Mouse (Mus musculus) 3T3-L1 (cell line): ENCODE results near the gene Myo3b.
"Not testable (repeated sequence)": the region's sequence is repeated elsewhere in the genome, so short reads cannot be mapped to it uniquely, and the experiment has no call there.

ENCODE experiments used
- DNase-seq: peaks from one replicate; pipeline ENCODE4 v3.0.0-alpha.2; 2015; ENCODE audit warnings: low read depth, low spot score

Myo3b gene

GRCm38 (mm10) chr2:70195418-70196248, 156.7 kb downstream of the Myo3b start:
- no peak for DNase-seq

- DNase-seq = no peak
Observed at GRCm38 (mm10) chr2:70201796-70202555, 163.1 kb downstream of the Myo3b start.

- DNase-seq = no peak
Observed at GRCm38 (mm10) chr2:70202578-70203167, 163.7 kb downstream of the Myo3b start.

DNA sequence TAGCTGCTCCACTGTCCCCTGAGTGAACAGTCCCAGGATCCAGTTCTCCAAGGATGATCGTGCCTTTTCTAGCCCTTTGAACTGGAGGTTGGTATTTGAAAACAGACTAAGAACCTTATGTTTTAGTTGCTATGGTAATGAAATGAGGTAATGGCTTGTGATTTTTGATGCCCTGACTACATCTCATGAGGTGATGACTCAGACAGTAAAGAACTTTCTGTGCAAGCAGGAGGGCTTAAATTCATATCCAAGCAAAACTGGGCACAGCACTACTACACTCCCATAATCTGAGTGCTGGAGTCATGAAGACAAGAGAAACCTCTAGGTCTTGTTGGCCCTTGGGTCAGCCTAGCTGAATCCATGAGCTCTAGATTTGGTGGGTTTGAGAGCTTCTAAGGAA, 169.5 kb downstream of the Myo3b start:
- DNase-seq = peak; percentile 77

DNA sequence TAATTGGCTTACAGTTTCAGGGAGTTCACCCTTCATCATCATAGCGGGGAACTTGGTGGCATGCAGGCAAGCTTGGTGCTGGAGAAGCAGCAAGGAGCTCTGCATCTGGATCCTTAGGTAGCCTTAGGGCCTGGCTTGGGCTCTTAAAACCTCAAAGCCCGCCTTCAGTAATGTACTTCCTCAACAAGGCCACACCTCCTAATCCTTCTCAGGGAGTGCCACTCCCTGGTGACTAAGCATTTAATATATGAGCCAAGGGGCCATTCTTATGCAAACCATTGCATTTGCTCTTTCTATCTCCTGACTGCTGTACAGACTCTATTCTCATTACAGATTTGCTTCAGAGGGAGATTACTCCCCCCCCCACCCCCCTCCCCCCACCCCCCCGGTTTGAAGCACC, 170.9 kb downstream of the Myo3b start:
- DNase-seq = peak; percentile 40

DNA sequence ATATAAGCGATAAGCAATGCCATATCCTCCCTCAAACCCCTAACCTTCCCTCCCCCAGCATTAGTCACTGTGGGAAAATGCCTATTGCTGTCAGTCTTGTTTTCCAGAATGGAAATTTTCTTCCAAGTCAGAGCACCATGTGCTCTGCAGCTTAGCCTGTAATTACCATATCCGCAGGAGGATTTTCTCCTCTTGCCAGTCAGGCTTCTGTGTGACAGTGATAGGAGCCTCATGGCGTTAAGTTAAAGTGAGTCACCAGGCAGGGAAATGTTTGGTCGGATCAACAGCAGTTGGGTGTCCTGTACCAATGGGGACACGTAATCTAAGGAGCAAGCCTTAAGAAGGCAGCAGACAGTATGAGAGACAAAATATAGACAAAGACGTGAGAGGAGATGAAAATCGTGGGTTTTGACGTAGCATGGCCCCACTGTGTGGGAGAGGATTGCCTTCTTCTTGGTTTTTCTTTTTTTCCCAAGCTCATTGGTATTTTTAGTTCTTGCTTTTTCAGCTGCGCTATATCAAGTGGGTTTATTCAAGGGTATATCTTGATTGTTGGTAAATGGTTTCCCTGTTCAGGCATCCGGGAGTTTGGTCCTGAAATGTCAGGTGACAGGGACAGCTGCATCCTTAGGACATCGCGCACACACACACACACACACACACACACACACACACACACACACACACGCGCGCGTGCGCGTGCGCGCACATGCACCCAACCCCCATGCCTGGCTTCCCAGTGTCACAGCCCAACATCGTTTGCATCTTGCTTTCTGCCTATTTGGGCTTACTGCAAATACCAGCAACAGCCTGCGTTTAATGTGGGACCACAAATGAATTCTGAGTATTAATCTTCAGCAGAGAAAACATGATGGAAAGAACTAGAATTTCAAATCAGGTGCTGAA, 171.8 kb downstream of the Myo3b start:
- DNase-seq = no peak

- DNase-seq = no peak
Observed at GRCm38 (mm10) chr2:70214401-70214800, 175.5 kb downstream of the Myo3b start.

DNA sequence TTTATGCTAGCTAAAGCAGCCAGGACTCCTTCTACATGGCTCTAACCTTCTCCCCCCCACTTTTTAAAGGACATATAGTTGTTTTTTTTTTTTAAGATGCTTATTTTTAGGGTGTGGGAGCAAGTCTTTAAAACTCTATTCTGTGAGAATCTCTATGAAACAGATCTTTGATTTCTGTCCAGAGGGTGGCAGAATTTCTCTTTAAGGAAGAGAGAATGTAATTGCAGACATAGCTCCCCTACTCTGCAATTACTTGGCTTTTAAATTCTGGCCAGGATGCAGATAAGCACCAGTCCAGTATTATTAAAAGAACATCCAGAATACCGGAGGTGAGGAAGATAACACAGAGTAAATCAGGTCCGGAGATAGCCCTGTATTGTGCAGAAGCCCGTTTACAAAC, 178.9 kb downstream of the Myo3b start:
- DNase-seq = no peak

GRCm38 (mm10) chr2:70218469-70218868, 179.5 kb downstream of the Myo3b start:
- no peak for DNase-seq

GRCm38 (mm10) chr2:70226679-70227078, 187.8 kb downstream of the Myo3b start:
- DNase-seq = peak; percentile 73

- DNase-seq = not testable (repeated sequence)
Observed at GRCm38 (mm10) chr2:70234450-70234849, 195.5 kb downstream of the Myo3b start.

- no peak for DNase-seq
Observed at GRCm38 (mm10) chr2:70245981-70246380, 207.1 kb downstream of the Myo3b start.

- DNase-seq = no peak
Observed at GRCm38 (mm10) chr2:70248616-70249015, 209.7 kb downstream of the Myo3b start.

DNA sequence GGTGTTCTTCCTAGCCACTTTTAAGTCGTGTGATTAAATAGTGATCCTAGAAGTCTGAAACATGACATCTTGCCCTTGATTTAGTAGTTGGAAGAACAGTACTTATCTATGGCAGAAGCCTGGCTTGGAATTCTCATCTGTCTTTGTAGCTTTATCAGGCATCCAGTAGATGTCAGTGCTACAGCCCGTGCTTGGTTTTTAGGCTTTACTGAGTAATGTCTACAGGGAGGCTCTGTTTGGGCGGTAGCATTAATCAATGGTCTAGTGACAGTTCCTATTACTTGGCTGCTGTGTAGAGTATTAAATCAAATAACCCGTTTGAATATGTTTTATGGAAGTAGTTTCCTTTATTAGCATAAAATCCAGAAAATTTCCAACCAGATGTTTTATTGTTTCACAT, 210.9 kb downstream of the Myo3b start:
- no peak for DNase-seq

DNA sequence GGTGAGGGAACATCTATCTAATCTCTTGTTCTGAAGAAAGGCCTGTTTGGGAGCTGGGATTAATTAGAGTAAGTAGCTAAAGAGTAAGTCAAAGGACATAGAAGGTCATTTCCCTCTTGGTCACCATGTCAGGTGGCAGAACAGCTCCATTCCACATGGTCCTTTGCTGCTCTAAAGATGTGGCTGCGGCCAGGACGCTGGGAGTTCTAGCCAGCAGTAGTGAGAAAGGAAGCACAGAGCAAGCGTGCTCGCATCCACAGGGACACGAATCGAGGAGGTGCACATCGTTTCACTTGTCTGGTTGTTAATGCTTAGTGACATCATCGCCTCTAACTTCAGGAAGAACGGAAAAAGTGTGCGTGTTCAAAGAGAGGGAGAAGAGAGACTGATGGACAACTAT, 212.3 kb downstream of the Myo3b start:
- no peak for DNase-seq

- peak; percentile 61 for DNase-seq
Observed at GRCm38 (mm10) chr2:70259357-70260000, 220.6 kb downstream of the Myo3b start.

DNA sequence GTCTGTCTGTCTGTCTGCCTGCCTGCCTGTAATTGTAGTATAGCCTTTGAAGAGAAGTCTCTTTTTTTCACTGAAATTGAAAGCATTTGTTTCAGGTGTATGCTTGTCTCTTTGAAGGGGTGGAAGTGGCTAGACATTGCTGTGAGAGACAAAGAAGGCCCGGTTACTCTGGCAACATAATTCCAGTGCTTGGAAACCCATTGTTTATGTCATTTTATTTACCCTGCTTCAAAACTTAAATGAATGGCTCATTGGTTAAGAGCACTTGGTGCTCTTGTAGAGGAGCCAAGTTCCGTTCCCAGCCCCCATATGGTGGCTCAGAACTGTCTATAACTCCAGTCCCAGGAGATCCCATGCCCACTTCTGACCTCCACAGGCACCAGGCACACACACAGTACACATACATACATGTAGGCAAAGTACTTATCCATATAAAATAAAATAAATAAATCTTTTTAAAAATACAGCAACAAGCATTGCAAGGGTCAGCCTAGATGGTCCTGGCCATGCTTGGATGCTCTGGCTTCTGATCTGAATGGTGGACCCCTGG, 221.8 kb downstream of the Myo3b start:
- DNase-seq = no peak

GRCm38 (mm10) chr2:70261703-70262564, 223.0 kb downstream of the Myo3b start:
- DNase-seq = peak; percentile 28

DNA sequence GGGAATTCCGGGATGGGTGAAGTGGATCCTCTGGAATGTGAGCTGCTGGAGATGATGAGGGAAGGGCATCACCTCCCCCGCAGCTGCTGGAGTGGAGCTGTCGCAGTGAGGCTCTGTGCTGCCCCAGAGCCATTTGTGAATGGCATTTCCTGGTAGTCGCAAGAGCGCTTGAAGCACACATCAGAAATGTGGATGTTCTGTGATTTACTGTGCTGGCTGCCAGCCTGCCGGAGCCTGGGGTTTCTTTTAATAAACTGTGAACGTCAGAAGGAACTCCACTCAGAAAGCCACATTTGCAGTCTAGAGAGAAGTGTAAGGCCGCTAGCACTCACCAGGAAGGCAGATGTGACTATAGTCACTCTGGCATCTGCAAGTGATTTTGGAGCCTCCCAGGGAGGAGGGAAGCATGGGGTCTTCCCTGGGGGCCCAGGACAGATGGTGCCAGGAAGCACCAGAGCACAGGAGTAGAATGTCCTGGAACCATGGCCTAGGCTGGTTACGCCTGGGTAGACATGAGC, 223.7 kb downstream of the Myo3b start:
- DNase-seq = peak; percentile 76
